ENCODE assay signal across 25 mouse cellular contexts in the genomic region with DNA sequence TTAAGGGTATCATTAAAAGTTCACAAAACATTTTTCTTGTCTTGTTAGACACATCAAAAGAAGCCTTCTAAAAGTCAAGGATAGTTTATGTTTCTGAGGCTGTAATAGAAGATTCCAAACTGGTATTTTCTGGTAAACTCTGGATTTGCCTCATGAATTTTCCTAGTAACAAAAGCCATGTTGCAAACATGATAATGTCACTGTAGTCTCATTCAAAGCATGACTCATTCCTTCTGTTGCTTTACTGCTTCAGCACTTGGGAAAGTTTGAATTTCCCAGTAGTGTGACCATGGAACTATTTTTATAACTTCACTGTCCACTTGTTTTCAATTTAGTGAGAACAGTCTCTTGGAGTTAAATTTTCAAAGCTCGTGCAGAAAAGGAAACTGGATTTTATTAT.
A peak's percentile ranks its signal among the peaks of the same experiment; 100 is the strongest.
DNase-seq lines count a peak whose midpoint lies in the region; TF ChIP-seq lines count a peak whose summit lies in the region.
"Had no signal": no experiment of that assay in that cellular context is flagged by ENCODE, and none has a peak within 500 bp of the region (broad histone marks: within the 10 kb centered on the region; RNA-seq: fewer than 3 reads in every experiment).

No protein-coding gene starts in this region.

- H3K79me2 ChIP-seq in heart, adult 2 months (replicated peaks; ENCODE audit: control insufficient read depth, insufficient read depth, low read length), result no peaks in the 10 kb centered on the region

- TF ChIP-seq CTCF in heart, adult 2 months (IDR thresholded peaks at IDR 0.05), result no peak
- TF ChIP-seq CTCF in cerebellum, adult 2 months (IDR thresholded peaks at IDR 0.05; ENCODE audit: borderline replicate concordance, insufficient read depth, low read depth, low read length), result no peak

- no peak for TF ChIP-seq EP300 in heart, adult 2 months (IDR thresholded peaks at IDR 0.05; ENCODE audit: insufficient read depth, low read depth, low read length)

- no peak overlapping the region for H3K9ac ChIP-seq in heart, adult 2 months (ENCODE audit: low read depth, low read length)
- H3K9ac ChIP-seq: embryonic facial prominence, embryonic 15.5 days; forebrain, embryonic 12.5 days; liver, embryonic 12.5 days; midbrain, embryonic 12.5 days; stomach, embryonic 15.5 days had no signal

- peak overlapping the region; percentile 22 for H3K27ac ChIP-seq in heart, adult 2 months
- no peak overlapping the region for H3K27ac ChIP-seq in cerebellum, adult 2 months (ENCODE audit: insufficient read depth, low read length)
- H3K27ac ChIP-seq: embryonic facial prominence, embryonic 15.5 days; forebrain, embryonic 12.5 days; liver, embryonic 12.5 days; midbrain, embryonic 12.5 days; stomach, embryonic 15.5 days had no signal

- H3K4me1 ChIP-seq in heart, adult 2 months (ENCODE audit: control insufficient read depth, insufficient read depth, low read length), result no peaks in the 10 kb centered on the region
- no peaks in the 10 kb centered on the region for H3K4me1 ChIP-seq in cerebellum, adult 2 months (ENCODE audit: control insufficient read depth, insufficient read depth, low read length)
- H3K4me1 ChIP-seq: embryonic facial prominence, embryonic 15.5 days; forebrain, embryonic 12.5 days; liver, embryonic 12.5 days; midbrain, embryonic 12.5 days; stomach, embryonic 15.5 days had no signal

- DNase-seq in heart, adult 2 months, result no peak
- DNase-seq in heart, postnatal 14 days, result no peak
- peak; percentile 3 for DNase-seq in layer of hippocampus, adult 9-10 months (ENCODE audit: low spot score)
- no peak for DNase-seq in layer of hippocampus, postnatal 10 days (ENCODE audit: low spot score in 2 of 2)
- DNase-seq in NIH3T3 (ENCODE audit: low read depth), result peak; percentile 1
- peak; percentile 24 for DNase-seq in fibroblast of lung, adult 2 months (ENCODE audit: low read depth)
- no peak for DNase-seq in thymus, postnatal 36 days
- DNase-seq in cerebellum, adult 2 months, result no peak
- DNase-seq: adrenal gland, postnatal 25 days; B cell, adult 2 months; cerebellum, adult 9-11 months; gastrocnemius, postnatal 14 days; heart, adult 18-20 months; kidney, postnatal 10 days; lung, adult 18-20 months; lung, postnatal 14 days; right cerebral cortex, postnatal 4 days; thymus, adult 18-20 months had no signal

- 7% methylated on average over 1 of the region's 1 CpGs for WGBS in heart, adult 2 months
- WGBS in cerebellum, adult 2 months, result 84% methylated on average over 1 of the region's 1 CpGs

- no peaks in the 10 kb centered on the region for H3K27me3 ChIP-seq in heart, adult 2 months (ENCODE audit: control insufficient read depth, insufficient read depth, low read length)
- H3K27me3 ChIP-seq in cerebellum, adult 2 months (ENCODE audit: control insufficient read depth, insufficient read depth, low read length), result no peaks in the 10 kb centered on the region
- H3K27me3 ChIP-seq: CH12.LX; embryonic facial prominence, embryonic 15.5 days; forebrain, embryonic 12.5 days; liver, embryonic 12.5 days; midbrain, embryonic 12.5 days; stomach, embryonic 15.5 days had no signal

- intact Hi-C loops in heart, adult 2 months (cut with DNase I), result no loop called here
- intact Hi-C loops in heart, postnatal 14 days (cut with DNase I), result no loop called here

- no peak overlapping the region for H3K4me3 ChIP-seq in heart, adult 2 months
- H3K4me3 ChIP-seq in cerebellum, adult 2 months (replicated peaks; ENCODE audit: insufficient read depth, low read depth, low read length), result no peak overlapping the region
- H3K4me3 ChIP-seq: embryonic facial prominence, embryonic 15.5 days; forebrain, embryonic 12.5 days; liver, embryonic 12.5 days; midbrain, embryonic 12.5 days; stomach, embryonic 15.5 days had no signal

- no peak for TF ChIP-seq POLR2A in heart, adult 2 months (IDR thresholded peaks at IDR 0.05; ENCODE audit: insufficient read depth, low read depth, low read length)
- TF ChIP-seq POLR2A in cerebellum, adult 2 months (IDR thresholded peaks at IDR 0.05; ENCODE audit: borderline replicate concordance, insufficient read depth, low read length), result no peak

- H3K36me3 ChIP-seq in heart, adult 2 months (ENCODE audit: control insufficient read depth, insufficient read depth, low read length), result no peaks in the 10 kb centered on the region
- H3K36me3 ChIP-seq: embryonic facial prominence, embryonic 15.5 days; forebrain, embryonic 12.5 days; G1E; liver, embryonic 12.5 days; midbrain, embryonic 12.5 days; stomach, embryonic 15.5 days had no signal

Comparison
In these comparisons a context has a peak if more than half of its experiments do, and no peak if none do; other contexts are left out.
1. DNase-seq: peak in layer of hippocampus, adult 9-10 months (single experiment), NIH3T3 (single experiment) and fibroblast of lung, adult 2 months (single experiment); none in heart, adult 2 months (0 of 2), heart, postnatal 14 days (0 of 2), layer of hippocampus, postnatal 10 days (0 of 2), thymus, postnatal 36 days (0 of 2) and cerebellum, adult 2 months (0 of 2).